Mouse (Mus musculus): ENCODE measurements around the gene A630001G21Rik. TPM values are rescaled to one million over a fixed set of nuclear protein-coding genes. Genes with fewer than 3 reads are reported as not detected.

The A630001G21Rik gene
- total RNA-seq (2023) = 10 to 100 TPM; 39.6 to 40.5 TPM

GRCm38 (mm10) chr1:85778436-85778835 is at the start of gene A630001G21Rik:
Gene A630001G21Rik, minus strand, starts transcription at chr1:85778643.

GRCm38 (mm10) chr1:85793208-85794105 is 15.0 kb upstream of the A630001G21Rik start, which contains the start of gene Cab39:
Gene Cab39, plus strand, starts transcription at chr1:85793441.

Other genes starting within 250 kb of the A630001G21Rik start
- gene G530012D18Rik, start 203.0 kb downstream of the A630001G21Rik start, total RNA-seq (2023) = not detected
- 10 to 100 TPM; 73.8 to 81.3 TPM for gene Sp110, start 179.8 kb downstream of the A630001G21Rik start, total RNA-seq (2023)
- gene Sp140, start 178.3 kb downstream of the A630001G21Rik start, total RNA-seq (2023) = 100 to 1,000 TPM in 1 of 2 experiments, 10 to 100 TPM in 1; 98.1 to 108 TPM
- 100 to 1,000 TPM; 283 to 321 TPM for gene Sp100, start 128.7 kb downstream of the A630001G21Rik start, total RNA-seq (2023)
- gene Cab39, start 14.8 kb upstream of the A630001G21Rik start, total RNA-seq (2023) = 100 to 1,000 TPM in 1 of 2 experiments, 10 to 100 TPM in 1; 95.7 to 101 TPM
- gene Itm2c, start 115.6 kb upstream of the A630001G21Rik start, total RNA-seq (2023) = 100 to 1,000 TPM; 186 to 198 TPM
- under 1 TPM in 1 of 2 experiments, not detected in 1; 0.58 TPM for gene 4933407L21Rik, start 149.8 kb upstream of the A630001G21Rik start, total RNA-seq (2023)
- under 1 TPM; 0.26 to 0.30 TPM for gene Gpr55, start 182.4 kb upstream of the A630001G21Rik start, total RNA-seq (2023)
- not detected for gene Spata3, start 238.2 kb upstream of the A630001G21Rik start, total RNA-seq (2023)

All from monocyte, adult 59 days (primary cell).